Mouse (Mus musculus) bone marrow macrophage, adult 2 months (primary cell): ENCODE results near the gene Rsad2.

Source experiments
- CTCF ChIP-seq: IDR thresholded peaks from 2 replicates; pipeline ENCODE4 v1.5.1; 2012; ENCODE audit warnings: low read depth, mild to moderate bottlenecking, low read length, moderate library complexity
- POLR2A ChIP-seq: IDR thresholded peaks from 2 replicates; pipeline ENCODE4 v1.6.1; 2012; ENCODE audit warnings: mild to moderate bottlenecking, low read depth, low read length, borderline replicate concordance

- TF ChIP-seq CTCF (no peak), POLR2A (no peak)
Observed at GRCm38 (mm10) chr12:26488617-26489274, 32.5 kb upstream of the Rsad2 start.
